Mouse (Mus musculus): ENCODE results near the gene Csrnp2. TPM values are rescaled to one million over a fixed set of nuclear protein-coding genes. Genes with fewer than 3 reads are reported as not detected.
A peak's percentile ranks its signal among the peaks of the same experiment; 100 is the strongest.

The Csrnp2 gene
- polyA plus RNA-seq, 1 experiment = 8.7 TPM

DNA sequence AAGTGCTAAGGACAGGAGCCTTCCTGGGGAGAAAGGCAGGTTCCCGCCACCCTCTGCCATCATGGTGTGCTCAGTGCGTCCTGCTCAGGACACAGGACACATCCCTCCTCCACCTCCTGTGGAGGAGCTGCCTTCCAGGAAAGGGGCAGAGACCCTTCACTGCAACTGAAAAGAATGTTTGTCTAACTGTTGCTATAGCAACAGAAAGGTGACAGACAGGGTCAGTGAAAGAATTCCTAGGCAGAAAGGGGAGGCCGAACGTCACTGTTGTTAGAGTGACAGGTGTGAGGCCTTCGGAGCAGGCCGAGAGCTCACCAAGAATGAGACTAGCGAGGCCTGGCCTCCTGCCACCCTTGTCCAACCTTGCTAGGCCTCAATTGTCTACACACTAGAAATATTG is 8.8 kb downstream of the Csrnp2 start:
- Histone ChIP-seq H3K27me3 (ENCODE audit: control insufficient read depth, insufficient read depth, low read length) (no peaks in the 10 kb centered on the region), H3K36me3 (ENCODE audit: control insufficient read depth, insufficient read depth, low read length) (peaks cover 38% of the 10 kb centered on the region), H3K4me1 (replicated peaks; ENCODE audit: control insufficient read depth, insufficient read depth, low read length) (no peaks in the 10 kb centered on the region), H3K4me3 (ENCODE audit: control insufficient read depth, insufficient read depth, low read length) (no peak overlapping the region), H3K27ac (ENCODE audit: control insufficient read depth, insufficient read depth, low read length) (no peak overlapping the region)
- DNase-seq = no peak
- no peak for TF ChIP-seq CTCF (IDR thresholded peaks at IDR 0.05; ENCODE audit: borderline replicate concordance, control insufficient read depth, extremely low read depth, insufficient read depth, low read length, poor library complexity)
- no peak for TF ChIP-seq POLR2A (IDR thresholded peaks at IDR 0.05; ENCODE audit: control insufficient read depth, extremely low read depth, insufficient read depth, low read length, poor library complexity)
- 97% methylated on average over 7 of the region's 7 CpGs for WGBS

DNA sequence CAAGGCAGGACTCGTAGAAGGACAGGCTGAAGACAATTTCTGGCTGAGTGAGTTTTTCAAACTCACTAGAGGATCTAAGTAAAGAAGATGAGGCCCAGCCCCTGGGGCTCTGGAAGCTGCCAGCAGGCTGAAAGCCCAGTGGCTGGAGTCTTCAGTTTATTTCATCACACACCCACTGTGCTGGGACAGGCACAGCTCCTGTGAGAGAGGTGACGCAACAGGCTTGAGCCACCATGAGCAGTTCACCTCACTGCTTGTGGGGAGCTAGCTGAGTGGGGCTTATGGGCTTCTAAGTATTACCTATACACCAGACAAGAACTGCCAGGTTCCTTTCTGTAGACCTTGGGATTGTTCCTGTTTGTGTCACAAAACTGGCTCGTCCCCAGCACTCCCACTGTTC is 9.7 kb downstream of the Csrnp2 start:
- DNase-seq = no peak
- 96% methylated on average over 3 of the region's 3 CpGs for WGBS
- Histone ChIP-seq H3K36me3 (ENCODE audit: control insufficient read depth, insufficient read depth, low read length) (peaks cover 47% of the 10 kb centered on the region), H3K27ac (ENCODE audit: control insufficient read depth, insufficient read depth, low read length) (no peak overlapping the region), H3K4me1 (replicated peaks; ENCODE audit: control insufficient read depth, insufficient read depth, low read length) (no peaks in the 10 kb centered on the region), H3K27me3 (ENCODE audit: control insufficient read depth, insufficient read depth, low read length) (no peaks in the 10 kb centered on the region), H3K4me3 (ENCODE audit: control insufficient read depth, insufficient read depth, low read length) (no peak overlapping the region)
- no peak for TF ChIP-seq CTCF (IDR thresholded peaks at IDR 0.05; ENCODE audit: borderline replicate concordance, control insufficient read depth, extremely low read depth, insufficient read depth, low read length, poor library complexity)
- no peak for TF ChIP-seq POLR2A (IDR thresholded peaks at IDR 0.05; ENCODE audit: control insufficient read depth, extremely low read depth, insufficient read depth, low read length, poor library complexity)

DNA sequence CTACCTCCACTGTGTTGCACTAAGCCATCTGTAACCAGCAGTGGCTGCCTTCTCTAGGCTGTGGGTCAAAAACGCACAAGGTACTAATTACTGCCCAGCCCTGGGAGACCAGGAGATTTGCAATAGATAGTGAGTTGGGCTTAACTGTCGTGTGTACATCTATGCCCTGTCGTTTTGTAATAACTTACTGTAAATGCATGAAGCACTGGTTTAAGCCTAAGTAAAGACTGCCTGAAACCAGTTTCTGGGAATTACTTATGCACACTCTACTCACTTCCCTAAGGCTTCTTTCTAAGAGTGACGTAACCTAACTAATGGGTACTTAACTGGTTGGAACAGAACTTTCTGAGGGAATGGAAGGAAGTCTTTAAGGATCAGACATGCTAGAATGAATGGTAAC is 16.4 kb downstream of the Csrnp2 start:
- no peak for DNase-seq
- no peak for TF ChIP-seq POLR2A (IDR thresholded peaks at IDR 0.05; ENCODE audit: control insufficient read depth, extremely low read depth, insufficient read depth, low read length, poor library complexity)
- H3K4me3 ChIP-seq (ENCODE audit: control insufficient read depth, insufficient read depth, low read length) = no peak overlapping the region
- H3K36me3 ChIP-seq (ENCODE audit: control insufficient read depth, insufficient read depth, low read length) = peaks cover 64% of the 10 kb centered on the region
- H3K4me1 ChIP-seq (replicated peaks; ENCODE audit: control insufficient read depth, insufficient read depth, low read length) = no peaks in the 10 kb centered on the region
- H3K27me3 ChIP-seq (ENCODE audit: control insufficient read depth, insufficient read depth, low read length) = no peaks in the 10 kb centered on the region
- H3K27ac ChIP-seq (ENCODE audit: control insufficient read depth, insufficient read depth, low read length) = no peak overlapping the region
- WGBS = 96% methylated on average over 4 of the region's 4 CpGs

DNA sequence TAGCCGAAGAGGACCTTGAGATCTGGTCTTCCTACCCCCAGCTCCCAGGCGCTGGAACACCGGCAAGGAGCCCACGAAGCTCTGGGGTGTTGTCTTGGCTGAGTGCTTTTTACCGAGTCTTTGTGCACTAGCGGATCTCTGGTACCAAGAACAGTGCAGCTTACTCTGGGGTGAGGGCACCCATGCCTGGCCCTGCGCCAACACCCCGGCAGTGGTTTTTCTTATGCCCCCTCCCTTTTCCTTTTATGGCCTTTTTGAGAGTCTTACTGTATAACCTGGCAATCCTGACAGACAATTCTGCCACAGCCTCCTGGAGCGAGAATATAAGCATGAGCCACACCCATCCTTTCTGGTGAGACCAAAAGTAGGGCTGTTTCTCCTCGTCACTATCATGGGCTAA is 16.9 kb downstream of the Csrnp2 start:
- H3K27ac ChIP-seq (ENCODE audit: control insufficient read depth, insufficient read depth, low read length) = no peak overlapping the region
- H3K36me3 ChIP-seq (ENCODE audit: control insufficient read depth, insufficient read depth, low read length) = peaks cover 63% of the 10 kb centered on the region
- 89% methylated on average over 10 of the region's 10 CpGs for WGBS

DNA sequence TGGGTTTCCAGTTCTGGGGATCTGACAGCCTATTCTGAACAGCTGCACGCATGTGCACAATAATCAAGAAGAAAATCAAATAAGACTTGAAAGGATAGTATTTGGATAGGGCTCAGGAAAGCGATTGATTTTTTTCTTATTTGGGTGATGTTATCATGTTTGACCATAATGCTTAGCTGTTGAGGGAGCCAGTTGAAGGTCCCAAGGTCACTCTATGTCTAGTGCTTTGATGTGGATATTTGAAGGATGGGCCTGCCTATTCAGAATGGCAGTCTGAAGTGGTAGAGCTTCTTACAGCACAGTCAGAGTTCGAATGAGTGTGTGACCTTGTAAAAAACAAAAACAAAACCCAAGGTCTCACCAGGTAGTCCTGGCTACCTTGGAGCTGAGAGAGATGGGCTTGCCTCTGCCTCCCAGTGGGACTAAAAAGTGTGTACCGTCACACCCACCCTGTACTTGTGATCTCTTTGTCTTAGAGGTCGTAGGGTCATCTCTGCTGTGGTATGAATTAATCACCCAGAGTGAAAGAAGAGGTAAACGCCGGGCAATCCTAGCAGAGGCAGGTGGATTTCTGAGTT is 21.3 kb downstream of the Csrnp2 start:
- Histone ChIP-seq H3K4me1 (replicated peaks; ENCODE audit: control insufficient read depth, insufficient read depth, low read length) (peaks cover 7% of the 10 kb centered on the region), H3K27me3 (ENCODE audit: control insufficient read depth, insufficient read depth, low read length) (no peaks in the 10 kb centered on the region), H3K36me3 (ENCODE audit: control insufficient read depth, insufficient read depth, low read length) (peaks cover 36% of the 10 kb centered on the region), H3K27ac (ENCODE audit: control insufficient read depth, insufficient read depth, low read length) (no peak overlapping the region), H3K4me3 (ENCODE audit: control insufficient read depth, insufficient read depth, low read length) (no peak overlapping the region)
- DNase-seq = no peak
- 96% methylated on average over 7 of the region's 7 CpGs for WGBS
- no peak for TF ChIP-seq CTCF (IDR thresholded peaks at IDR 0.05; ENCODE audit: borderline replicate concordance, control insufficient read depth, extremely low read depth, insufficient read depth, low read length, poor library complexity)
- TF ChIP-seq POLR2A (IDR thresholded peaks at IDR 0.05; ENCODE audit: control insufficient read depth, extremely low read depth, insufficient read depth, low read length, poor library complexity) = no peak

More for the DNA sequence above, 16.9 kb downstream of the Csrnp2 start:
- Histone ChIP-seq H3K4me1 (replicated peaks; ENCODE audit: control insufficient read depth, insufficient read depth, low read length) (no peaks in the 10 kb centered on the region), H3K27me3 (ENCODE audit: control insufficient read depth, insufficient read depth, low read length) (no peaks in the 10 kb centered on the region), H3K4me3 (ENCODE audit: control insufficient read depth, insufficient read depth, low read length) (no peak overlapping the region)
- DNase-seq = no peak
- TF ChIP-seq CTCF (IDR thresholded peaks at IDR 0.05; ENCODE audit: borderline replicate concordance, control insufficient read depth, extremely low read depth, insufficient read depth, low read length, poor library complexity) (no peak), POLR2A (IDR thresholded peaks at IDR 0.05; ENCODE audit: control insufficient read depth, extremely low read depth, insufficient read depth, low read length, poor library complexity) (no peak)

DNA sequence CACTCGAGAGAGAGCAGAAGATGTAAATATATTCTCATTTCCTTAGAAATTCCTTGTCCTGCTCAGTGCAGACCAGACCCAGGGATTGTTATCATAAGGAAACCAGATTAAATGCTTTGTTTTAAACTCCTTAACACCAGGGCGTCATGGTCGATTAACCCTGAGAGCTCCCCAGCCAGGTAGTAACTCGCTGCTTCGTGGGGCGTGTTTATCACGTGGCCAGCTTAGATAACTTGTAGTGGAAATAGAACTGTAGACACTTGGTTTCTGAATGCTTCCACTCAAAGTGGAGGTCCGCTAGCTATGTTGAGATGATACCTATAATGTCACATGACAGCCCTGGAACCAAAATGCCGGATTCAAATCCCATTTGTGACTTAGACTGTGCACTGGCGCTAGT is 25.3 kb downstream of the Csrnp2 start:
- H3K4me1 ChIP-seq (replicated peaks; ENCODE audit: control insufficient read depth, insufficient read depth, low read length) = peaks cover 12% of the 10 kb centered on the region
- 84% methylated on average over 10 of the region's 10 CpGs for WGBS
- TF ChIP-seq CTCF (IDR thresholded peaks at IDR 0.05; ENCODE audit: borderline replicate concordance, control insufficient read depth, extremely low read depth, insufficient read depth, low read length, poor library complexity) (no peak), POLR2A (IDR thresholded peaks at IDR 0.05; ENCODE audit: control insufficient read depth, extremely low read depth, insufficient read depth, low read length, poor library complexity) (no peak)
- H3K27me3 ChIP-seq (ENCODE audit: control insufficient read depth, insufficient read depth, low read length) = no peaks in the 10 kb centered on the region
- peaks cover 10% of the 10 kb centered on the region for H3K36me3 ChIP-seq (ENCODE audit: control insufficient read depth, insufficient read depth, low read length)
- no peak overlapping the region for H3K27ac ChIP-seq (ENCODE audit: control insufficient read depth, insufficient read depth, low read length)
- no peak overlapping the region for H3K4me3 ChIP-seq (ENCODE audit: control insufficient read depth, insufficient read depth, low read length)
- DNase-seq = no peak

DNA sequence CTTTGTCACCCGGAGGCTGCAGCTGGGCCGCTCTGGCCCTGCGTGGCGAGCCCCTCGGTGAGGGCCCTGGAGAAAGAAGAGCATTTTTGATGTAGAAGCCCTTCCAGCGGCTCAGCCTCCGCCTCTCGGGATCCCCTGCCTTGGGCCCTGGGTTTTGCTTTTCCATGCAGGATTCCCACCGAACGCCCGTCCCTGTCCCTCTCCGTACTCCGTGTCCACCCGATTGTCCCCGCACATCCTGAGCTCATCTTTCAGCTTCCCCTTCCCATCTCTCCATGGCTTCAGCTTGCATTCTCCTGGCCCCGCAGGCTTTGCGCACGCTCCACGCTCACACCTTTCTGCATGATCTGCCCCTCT is 26.1 kb downstream of the Csrnp2 start:
- Histone ChIP-seq H3K27me3 (ENCODE audit: control insufficient read depth, insufficient read depth, low read length) (no peaks in the 10 kb centered on the region), H3K4me1 (replicated peaks; ENCODE audit: control insufficient read depth, insufficient read depth, low read length) (peaks cover 12% of the 10 kb centered on the region), H3K4me3 (ENCODE audit: control insufficient read depth, insufficient read depth, low read length) (peak overlapping the region; percentile 80), H3K27ac (ENCODE audit: control insufficient read depth, insufficient read depth, low read length) (no peak overlapping the region), H3K36me3 (ENCODE audit: control insufficient read depth, insufficient read depth, low read length) (peaks cover 3% of the 10 kb centered on the region; the same call in 1 of the 2 replicates)
- WGBS = 1% methylated on average over 19 of the region's 19 CpGs
- TF ChIP-seq CTCF (IDR thresholded peaks at IDR 0.05; ENCODE audit: borderline replicate concordance, control insufficient read depth, extremely low read depth, insufficient read depth, low read length, poor library complexity) (no peak), POLR2A (IDR thresholded peaks at IDR 0.05; ENCODE audit: control insufficient read depth, extremely low read depth, insufficient read depth, low read length, poor library complexity) (no peak)
- no peak for DNase-seq
